Mouse (Mus musculus) hindbrain, postnatal 0 days (tissue): Measurements from ENCODE around the gene Pfdn5. TPM values are rescaled to one million over a fixed set of nuclear protein-coding genes. Genes with fewer than 3 reads are reported as not detected.

Experiments
- ATAC-seq: fragments of 200-750 bp; cut with Nextera tagmentation; 2 replicates; pipeline ENCODE4 v1.8.0; 2017; ENCODE audit warnings: mild to moderate bottlenecking, moderate TSS enrichment, moderate library complexity
- DNase-seq: peaks from one replicate; pipeline ENCODE4 v3.0.0-alpha.2; 2015; ENCODE audit warnings: low spot score
- H3K27ac ChIP-seq: fragments of 300-500 bp; sonication (generic); 2 replicates; pipeline ENCODE4 v1.5.1; 2014; ENCODE audit warnings: mild to moderate bottlenecking
- H3K27me3 ChIP-seq: fragments of 300-500 bp; sonication (generic); 2 replicates; pipeline ENCODE4 v1.6.1; 2014; ENCODE audit warnings: low read length, mixed read lengths; ENCODE audit not compliant: insufficient read depth
- H3K36me3 ChIP-seq: fragments of 300-500 bp; sonication (generic); 2 replicates; pipeline ENCODE4 v1.6.1; 2014; ENCODE audit warnings: low read length, mixed read lengths; ENCODE audit not compliant: insufficient read depth
- H3K4me1 ChIP-seq: fragments of 300-500 bp; sonication (generic); 2 replicates; pipeline ENCODE4 v1.6.1; 2014; ENCODE audit warnings: antibody characterized with exemption, low read length, mixed read lengths; ENCODE audit not compliant: insufficient read depth
- H3K4me2 ChIP-seq: fragments of 300-500 bp; sonication (generic); 2 replicates; pipeline ENCODE4 v1.6.1; 2014; ENCODE audit warnings: low read depth, mild to moderate bottlenecking, low read length, moderate library complexity, mixed read lengths
- H3K4me3 ChIP-seq: fragments of 300-500 bp; sonication (generic); 2 replicates; pipeline ENCODE4 v1.5.1; 2014; ENCODE audit warnings: low read length
- H3K9ac ChIP-seq: fragments of 300-500 bp; sonication (generic); replicated peaks from 2 replicates; pipeline ENCODE4 v1.6.1; 2014; ENCODE audit warnings: mild to moderate bottlenecking, low read length, moderate library complexity, mixed read lengths
- H3K9me3 ChIP-seq: fragments of 300-500 bp; sonication (generic); 2 replicates; pipeline ENCODE4 v1.6.1; 2016; ENCODE audit warnings: low read length, mixed read lengths
- CTCF ChIP-seq: IDR thresholded peaks from 2 replicates; pipeline ENCODE4 v1.5.1; 2016; ENCODE audit warnings: antibody characterized with exemption, control low read depth, low read depth
- WGBS: fragments of 180-500 bp; shearing (Covaris S2); extraction: QIAGEN DNeasy Blood & Tissue Kit; methylation state at CpG from one replicate; pipeline ENCODE4 v1.1.7; 2014; 5-methylcytosine and 5-hydroxymethylcytosine counted together
- polyA plus RNA-seq: library from polyadenylated mRNA; unstranded; fragments of >200 nt; fragmentation: Nextera tagmentation; extraction: Ambion mirVana; gene quantifications from 2 replicates; pipeline ENCODE4 v1.2.1, GENCODE M21; 2015
- total RNA-seq: library from RNA; depleted of rRNA; stranded (reverse); fragments of >200 nt; gene quantifications from 2 replicates; pipeline ENCODE4 v1.2.3, GENCODE M21; 2014

Gene Pfdn5
- total and polyA plus RNA-seq, 2 experiments from 2014 or later = 139 to 540 TPM

- ATAC-seq (peak; percentile 61), DNase-seq (peak; percentile 34)
- Histone ChIP-seq H3K4me2 (peak overlapping the region; percentile 97), H3K4me3 (peak overlapping the region; percentile 50), H3K27me3 (peaks cover 22% of the 10 kb centered on the region), H3K9ac (peak overlapping the region; percentile 57), H3K27ac (peak overlapping the region; percentile 77), H3K4me1 (peaks cover 8% of the 10 kb centered on the region), H3K36me3 (no peaks in the 10 kb centered on the region), H3K9me3 (no peaks in the 10 kb centered on the region)
- TF ChIP-seq CTCF = no peak
- 2% methylated on average over 38 of the region's 38 CpGs for WGBS
Observed at GRCm38 (mm10) chr15:102355871-102356441, 30.0 kb downstream of the Pfdn5 start.

GRCm38 (mm10) chr15:102356501-102357325 is 30.8 kb downstream of the Pfdn5 start:
- peaks cover 22% of the 10 kb centered on the region for H3K27me3 ChIP-seq
- DNase-seq (no peak), ATAC-seq (no peak)
- peaks cover 8% of the 10 kb centered on the region for H3K4me1 ChIP-seq
- no peaks in the 10 kb centered on the region for H3K9me3 ChIP-seq
- no peak overlapping the region for H3K4me3 ChIP-seq
- H3K27ac ChIP-seq = no peak overlapping the region
- no peak overlapping the region for H3K9ac ChIP-seq
- H3K4me2 ChIP-seq = peak overlapping the region; percentile 97; the same call in 1 of the 2 replicates
- no peak for TF ChIP-seq CTCF
- 42% methylated on average over 16 of the region's 16 CpGs for WGBS
- no peaks in the 10 kb centered on the region for H3K36me3 ChIP-seq

- Histone ChIP-seq H3K9ac (no peak overlapping the region), H3K9me3 (no peaks in the 10 kb centered on the region), H3K4me3 (peak overlapping the region; percentile 17; the same call in 1 of the 2 replicates), H3K27ac (no peak overlapping the region), H3K36me3 (no peaks in the 10 kb centered on the region), H3K4me1 (peaks cover 8% of the 10 kb centered on the region), H3K27me3 (peaks cover 22% of the 10 kb centered on the region), H3K4me2 (peak overlapping the region; percentile 49)
- 7% methylated on average over 25 of the region's 25 CpGs for WGBS
- peak; percentile 21 for DNase-seq
- no peak for ATAC-seq
- peak; percentile 38 for TF ChIP-seq CTCF
Observed at GRCm38 (mm10) chr15:102358126-102358525, 32.2 kb downstream of the Pfdn5 start.

- H3K9me3 ChIP-seq = no peaks in the 10 kb centered on the region
- no peak for TF ChIP-seq CTCF
- no peak overlapping the region for H3K9ac ChIP-seq
- no peak for ATAC-seq
- no peak overlapping the region for H3K4me2 ChIP-seq
- no peak overlapping the region for H3K4me3 ChIP-seq
- no peak for DNase-seq
- H3K4me1 ChIP-seq = peaks cover 8% of the 10 kb centered on the region
- no peaks in the 10 kb centered on the region for H3K36me3 ChIP-seq
- H3K27ac ChIP-seq = no peak overlapping the region
- WGBS = 30% methylated on average over 5 of the region's 5 CpGs
- H3K27me3 ChIP-seq = peaks cover 22% of the 10 kb centered on the region
Observed at GRCm38 (mm10) chr15:102358834-102359233, 32.9 kb downstream of the Pfdn5 start.

GRCm38 (mm10) chr15:102362648-102363047 is 36.7 kb downstream of the Pfdn5 start:
- Histone ChIP-seq H3K4me3 (no peak overlapping the region), H3K4me2 (peak overlapping the region; percentile 36), H3K9me3 (no peaks in the 10 kb centered on the region), H3K4me1 (peaks cover 8% of the 10 kb centered on the region), H3K27me3 (peaks cover 13% of the 10 kb centered on the region), H3K9ac (no peak overlapping the region), H3K36me3 (no peaks in the 10 kb centered on the region), H3K27ac (no peak overlapping the region)
- TF ChIP-seq CTCF = no peak
- no peak for ATAC-seq
- 13% methylated on average over 14 of the region's 14 CpGs for WGBS
- no peak for DNase-seq

- no peak overlapping the region for H3K9ac ChIP-seq
- no peaks in the 10 kb centered on the region; the same call in 1 of the 2 replicates for H3K4me1 ChIP-seq
- DNase-seq = no peak
- no peaks in the 10 kb centered on the region for H3K9me3 ChIP-seq
- no peak overlapping the region for H3K4me3 ChIP-seq
- H3K4me2 ChIP-seq = no peak overlapping the region
- TF ChIP-seq CTCF = no peak
- no peaks in the 10 kb centered on the region for H3K36me3 ChIP-seq
- H3K27ac ChIP-seq = no peak overlapping the region
- H3K27me3 ChIP-seq = no peaks in the 10 kb centered on the region
- 96% methylated on average over 1 of the region's 1 CpGs for WGBS
- ATAC-seq = no peak
Observed at GRCm38 (mm10) chr15:102364678-102365077, 38.8 kb downstream of the Pfdn5 start.
